Mouse (Mus musculus) mouse embryonic stem cell (cell line): ENCODE measurements around the gene Cyp2c50.
"Not testable (repeated sequence)": the region's sequence is repeated elsewhere in the genome, so short reads cannot be mapped to it uniquely, and the experiment has no call there.

Source experiments
- in situ Hi-C, 2 experiments: fragments of 300-500 bp; cut with MboI; formaldehyde crosslinking; loops; 1 replicate in 1 of 2; 3 replicates in 1 of 2; pipeline ENCODE4 v1.14.3; 2019 to 2020; ENCODE audit warnings: low sequenced_read_pairs in 2 of 2, low pct_unique_long_range_greater_than_20kb in 1 of 2, mixed read lengths in 1 of 2; ENCODE audit not compliant: unreplicated experiment in 1 of 2

The Cyp2c50 gene

GRCm38 (mm10) chr19:40089421-40089820, at the start of gene Cyp2c50:
TSS of gene Cyp2c50 (plus strand) at chr19:40089688.
- in situ Hi-C loops, result not testable (repeated sequence)

GRCm38 (mm10) chr19:40073701-40074100, 15.8 kb upstream of the Cyp2c50 start, which contains the start of gene Cyp2c54:
TSS of gene Cyp2c54 (minus strand) at chr19:40073827.
- in situ Hi-C loops, result no loop called here

- in situ Hi-C loops, result no loop called here
Measured at GRCm38 (mm10) chr19:40088381-40088780, 1.1 kb upstream of the Cyp2c50 start.

GRCm38 (mm10) chr19:40091111-40091510, 1.6 kb downstream of the Cyp2c50 start:
- in situ Hi-C loops, result no loop called here

GRCm38 (mm10) chr19:40119624-40120023, 30.1 kb downstream of the Cyp2c50 start:
- in situ Hi-C loops, result not testable (repeated sequence)

- in situ Hi-C loops, result not testable (repeated sequence)
Measured at GRCm38 (mm10) chr19:40125165-40125564, 35.7 kb downstream of the Cyp2c50 start.

- in situ Hi-C loops, result not testable (repeated sequence)
Measured at GRCm38 (mm10) chr19:40126996-40127395, 37.5 kb downstream of the Cyp2c50 start.
